Mouse (Mus musculus): ENCODE data around the gene Ado.

- TF ChIP-seq CTCF (IDR thresholded peaks at IDR 0.05; ENCODE audit: extremely low read depth, insufficient read depth, insufficient read length, insufficient replicate concordance) (no peak), POLR2A (IDR thresholded peaks at IDR 0.05; ENCODE audit: low read depth, low read length) (no peak)
Measured at GRCm38 (mm10) chr10:67539401-67539730, 9.4 kb downstream of the Ado start.
